Mouse (Mus musculus) C2C12 (cell line): Measurements from ENCODE around the gene Rnf128.

Experiments
- CEBPB ChIP-seq: IDR thresholded peaks from one replicate; pipeline ENCODE4 v1.6.1; 2011; ENCODE audit warnings: low read depth, mild to moderate bottlenecking, control low read depth, moderate library complexity
- CTCF ChIP-seq: IDR thresholded peaks from one replicate; pipeline ENCODE4 v1.5.1; 2011; ENCODE audit not compliant: control insufficient read depth, insufficient read depth, insufficient read length
- FOSL1 ChIP-seq: IDR thresholded peaks from one replicate; pipeline ENCODE4 v1.8.0; 2011; ENCODE audit warnings: mild to moderate bottlenecking, low read length; ENCODE audit not compliant: poor library complexity, insufficient read depth, severe bottlenecking
- MAX ChIP-seq: IDR thresholded peaks from one replicate; pipeline ENCODE4 v1.6.1; 2011; ENCODE audit warnings: mild to moderate bottlenecking, control low read depth
- MYOG ChIP-seq: IDR thresholded peaks from one replicate; pipeline ENCODE4 v1.6.1; 2011; ENCODE audit not compliant: control insufficient read depth, insufficient read length; ENCODE audit errors: extremely low read depth
- USF1 ChIP-seq: IDR thresholded peaks from one replicate; pipeline ENCODE4 v1.6.1; 2011; ENCODE audit warnings: low read depth, mild to moderate bottlenecking, control low read depth, moderate library complexity

- TF ChIP-seq CTCF, result no peak
- TF ChIP-seq CEBPB, result no peak
- TF ChIP-seq FOSL1, result no peak
- TF ChIP-seq USF1, result no peak
- no peak for TF ChIP-seq MAX
- TF ChIP-seq MYOG, result no peak
These were observed 33.4 kb upstream of the Rnf128 start for GRCm38 (mm10) chrX:139529678-139530077.
